Mouse (Mus musculus) testis, postnatal 10 days (tissue): ENCODE measurements at regions not wholly inside any gene's neighbourhood (a gene's known extent, or its start where the extent isn't known, plus 50 kb on each side); places are given as distances from the start of the nearest gene placed in this dataset.
A peak's percentile ranks its signal among the peaks of the same experiment; 100 is the strongest.

Experiments
- DNase-seq: peaks from one replicate; pipeline ENCODE4 v3.0.0; 2021; ENCODE audit warnings: low spot score

- no peak for DNase-seq
Observed at GRCm38 (mm10) chr9:115361191-115361590, 51.0 kb upstream of the Stt3b start.

GRCm38 (mm10) chr9:115361881-115362280, 51.7 kb upstream of the Stt3b start:
- DNase-seq: no peak

GRCm38 (mm10) chr9:115362486-115362885, 52.3 kb upstream of the Stt3b start:
- DNase-seq: no peak

- no peak for DNase-seq
Observed at GRCm38 (mm10) chr9:115364919-115365861, 55.0 kb upstream of the Stt3b start.

- DNase-seq: no peak
Observed at GRCm38 (mm10) chr9:115367808-115368207, 57.6 kb upstream of the Stt3b start.

- DNase-seq: no peak
Observed at GRCm38 (mm10) chr9:115380276-115380675, 70.1 kb upstream of the Stt3b start.

- no peak for DNase-seq
Observed at GRCm38 (mm10) chr9:115382824-115383475, 72.7 kb upstream of the Stt3b start.

GRCm38 (mm10) chr9:115383935-115384334, 73.7 kb upstream of the Stt3b start:
- peak; percentile 75 for DNase-seq

- DNase-seq: no peak
Observed at GRCm38 (mm10) chr9:115384345-115384744, 74.1 kb upstream of the Stt3b start.

GRCm38 (mm10) chr9:115387471-115388360, 77.5 kb upstream of the Stt3b start:
- DNase-seq: no peak

- DNase-seq: no peak
Observed at GRCm38 (mm10) chr9:115388361-115388759, 78.1 kb upstream of the Stt3b start.

- no peak for DNase-seq
Observed at GRCm38 (mm10) chr9:115389082-115389481, 78.9 kb upstream of the Stt3b start.

GRCm38 (mm10) chr9:115390880-115391281, 80.7 kb upstream of the Stt3b start:
- DNase-seq: peak; percentile 78

- DNase-seq: no peak
Observed at GRCm38 (mm10) chr9:115395511-115395910, 85.3 kb upstream of the Stt3b start.

- no peak for DNase-seq
Observed at GRCm38 (mm10) chr9:115400461-115400860, 90.2 kb upstream of the Stt3b start.

GRCm38 (mm10) chr9:115401405-115402151, 91.4 kb upstream of the Stt3b start:
- no peak for DNase-seq

GRCm38 (mm10) chr9:115402661-115403060, 92.4 kb upstream of the Stt3b start:
- DNase-seq: no peak

- no peak for DNase-seq
Observed at GRCm38 (mm10) chr9:115403354-115403968, 93.2 kb upstream of the Stt3b start.

- DNase-seq: no peak
Observed at GRCm38 (mm10) chr9:115407901-115408470, 97.8 kb upstream of the Stt3b start.

GRCm38 (mm10) chr9:115408886-115409285, 98.7 kb upstream of the Stt3b start:
- no peak for DNase-seq

- DNase-seq: no peak
Observed at GRCm38 (mm10) chr9:115414190-115414589, 104.0 kb upstream of the Stt3b start.
